Mouse (Mus musculus): Measurements from ENCODE around the gene Cpox.

The Cpox gene

DNA sequence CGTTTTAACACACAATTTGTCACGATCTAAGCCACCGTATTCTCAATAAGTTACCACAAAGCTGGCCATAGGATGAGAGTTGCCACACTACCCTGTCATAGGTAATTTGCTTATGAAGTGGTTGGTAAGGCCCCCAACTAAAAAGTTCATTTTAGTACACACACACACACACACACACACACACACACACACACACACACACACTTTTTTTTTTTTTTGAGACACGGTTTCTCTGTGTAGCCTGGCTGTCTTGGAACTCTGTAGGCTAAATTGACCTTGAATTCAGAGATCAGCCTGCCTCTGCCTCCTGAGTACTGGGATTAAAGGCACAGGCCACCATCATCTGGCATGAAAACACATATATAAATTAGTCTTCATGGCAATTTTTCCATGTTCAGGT is 13.8 kb downstream of the Cpox start:
- Histone ChIP-seq H3K27me3 (ENCODE audit: insufficient read depth, low read length) (no peaks in the 10 kb centered on the region), H3K4me3 (replicated peaks; ENCODE audit: low read length) (no peak overlapping the region), H3K9me3 (ENCODE audit: low read length) (no peaks in the 10 kb centered on the region), H3K4me1 (replicated peaks; ENCODE audit: low read depth, low read length) (no peaks in the 10 kb centered on the region), H3K36me3 (ENCODE audit: insufficient read depth, low read length) (peaks cover 9% of the 10 kb centered on the region; the same call in 1 of the 2 replicates)
- TF ChIP-seq NANOG (IDR thresholded peaks at IDR 0.05; ENCODE audit: borderline replicate concordance, low read length) (no peak), CTCF (conservative IDR thresholded peaks at IDR 0.05; ENCODE audit: low read length) (no peak), POU5F1 (IDR thresholded peaks at IDR 0.05; ENCODE audit: borderline replicate concordance, low read length) (no peak)

DNA sequence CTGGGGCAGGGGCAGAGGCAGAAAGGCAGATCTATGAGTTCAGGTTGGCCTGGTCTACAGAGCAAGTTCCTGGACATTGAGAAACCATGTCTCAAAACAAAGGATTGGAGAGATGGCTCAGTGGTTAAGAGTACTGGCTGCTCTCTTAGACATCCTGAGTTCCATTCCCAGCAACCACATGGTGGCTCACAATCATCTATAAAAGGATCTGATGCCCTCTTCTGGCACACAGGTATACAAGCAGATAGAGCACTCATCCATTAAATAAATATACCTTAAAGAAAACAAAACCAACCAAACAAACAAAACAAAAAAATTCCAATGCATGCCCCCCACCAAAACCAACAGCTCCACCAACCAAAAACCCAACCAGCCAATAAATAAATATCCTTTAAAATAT is 14.4 kb downstream of the Cpox start:
- H3K9me3 ChIP-seq (ENCODE audit: low read length) = no peaks in the 10 kb centered on the region
- H3K4me3 ChIP-seq (replicated peaks; ENCODE audit: low read length) = no peak overlapping the region
- TF ChIP-seq POU5F1 (IDR thresholded peaks at IDR 0.05; ENCODE audit: borderline replicate concordance, low read length) (no peak), CTCF (conservative IDR thresholded peaks at IDR 0.05; ENCODE audit: low read length) (0 out of 2 replicates have a peak, but pooled peaks have one; percentile 10)
- no peaks in the 10 kb centered on the region for H3K4me1 ChIP-seq (replicated peaks; ENCODE audit: low read depth, low read length)
- no peaks in the 10 kb centered on the region for H3K27me3 ChIP-seq (ENCODE audit: insufficient read depth, low read length)
- peaks cover 9% of the 10 kb centered on the region; the same call in 1 of the 2 replicates for H3K36me3 ChIP-seq (ENCODE audit: insufficient read depth, low read length)

DNA sequence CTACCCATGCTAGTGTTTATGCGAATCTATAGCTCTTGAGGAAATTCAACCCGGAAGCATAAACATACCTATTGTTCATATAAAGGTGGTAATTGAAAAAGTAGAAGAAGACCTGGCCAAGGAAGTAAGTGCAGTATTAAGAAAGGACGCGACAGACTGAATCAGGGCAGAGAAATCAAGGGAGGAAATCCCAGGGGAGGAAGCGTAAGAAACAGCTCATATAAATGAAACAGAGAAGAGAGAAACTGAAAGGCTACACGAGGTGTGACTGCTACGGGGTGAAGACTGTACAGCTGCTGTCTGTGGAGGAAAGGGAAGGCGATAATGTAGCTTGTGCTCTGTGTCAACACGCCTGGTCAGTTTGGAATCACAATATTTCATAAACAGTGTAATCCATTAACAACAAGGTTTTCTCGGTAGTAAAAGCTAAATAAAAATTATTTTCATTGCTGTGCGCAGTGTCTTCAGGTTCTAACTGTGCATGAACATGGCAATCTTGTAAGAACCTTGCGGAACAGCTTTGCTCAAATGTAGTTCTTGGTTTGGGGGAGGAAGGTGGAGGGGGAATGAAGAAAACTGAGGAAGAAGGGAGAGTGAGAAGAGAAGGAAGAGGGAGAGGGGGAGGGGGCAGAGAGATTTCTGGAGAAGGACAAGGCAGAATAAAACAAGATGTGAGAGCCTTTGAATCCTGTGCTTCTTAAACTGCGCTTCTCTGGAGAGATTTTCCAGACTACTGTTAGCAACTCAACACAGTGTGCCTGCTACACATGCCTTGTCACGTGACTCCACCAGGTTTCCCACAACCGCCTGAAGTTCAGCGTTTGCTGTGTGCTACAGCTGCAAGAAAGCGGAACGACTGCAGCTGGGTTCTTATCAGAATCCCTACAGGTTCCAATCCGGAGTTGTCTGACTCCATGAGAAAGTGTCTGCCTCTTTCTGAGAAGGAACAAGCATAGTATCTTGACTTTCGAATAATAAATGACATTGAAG is 15.8 kb downstream of the Cpox start:
- Histone ChIP-seq H3K27me3 (ENCODE audit: insufficient read depth, low read length) (no peaks in the 10 kb centered on the region), H3K4me3 (replicated peaks; ENCODE audit: low read length) (no peak overlapping the region), H3K36me3 (ENCODE audit: insufficient read depth, low read length) (peaks cover 5% of the 10 kb centered on the region; the same call in 1 of the 2 replicates), H3K9me3 (ENCODE audit: low read length) (no peaks in the 10 kb centered on the region), H3K4me1 (replicated peaks; ENCODE audit: low read depth, low read length) (no peaks in the 10 kb centered on the region)
- TF ChIP-seq CTCF (conservative IDR thresholded peaks at IDR 0.05; ENCODE audit: low read length) (no peak), NANOG (IDR thresholded peaks at IDR 0.05; ENCODE audit: borderline replicate concordance, low read length) (no peak), POU5F1 (IDR thresholded peaks at IDR 0.05; ENCODE audit: borderline replicate concordance, low read length) (no peak)

DNA sequence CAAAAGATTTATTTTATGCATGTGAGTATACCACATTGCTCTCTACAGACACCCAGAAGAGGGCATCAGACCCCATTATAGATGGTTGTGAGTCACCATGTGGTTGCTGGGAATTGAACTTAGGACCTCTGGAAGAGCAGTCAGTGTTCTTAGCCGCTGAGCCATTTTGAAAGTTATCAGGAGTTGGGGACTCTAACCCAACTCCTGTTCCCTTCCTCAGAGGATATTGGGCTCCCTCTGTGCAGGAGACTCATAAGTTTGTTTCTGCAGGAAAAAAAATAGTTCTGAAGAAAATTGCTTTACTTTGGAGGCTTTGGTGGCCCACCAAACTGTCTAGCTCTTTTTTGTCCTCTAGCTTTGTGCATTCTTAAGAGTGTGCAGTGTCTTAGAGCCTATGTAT is 18.4 kb downstream of the Cpox start:
- no peaks in the 10 kb centered on the region for H3K4me1 ChIP-seq (replicated peaks; ENCODE audit: low read depth, low read length)
- H3K36me3 ChIP-seq (ENCODE audit: insufficient read depth, low read length) = no peaks in the 10 kb centered on the region
- H3K27me3 ChIP-seq (ENCODE audit: insufficient read depth, low read length) = no peaks in the 10 kb centered on the region
- TF ChIP-seq POU5F1 (IDR thresholded peaks at IDR 0.05; ENCODE audit: borderline replicate concordance, low read length) (no peak), CTCF (conservative IDR thresholded peaks at IDR 0.05; ENCODE audit: low read length) (no peak), NANOG (IDR thresholded peaks at IDR 0.05; ENCODE audit: borderline replicate concordance, low read length) (no peak)
- H3K4me3 ChIP-seq (replicated peaks; ENCODE audit: low read length) = no peak overlapping the region
- no peaks in the 10 kb centered on the region for H3K9me3 ChIP-seq (ENCODE audit: low read length)

- H3K4me3 ChIP-seq (replicated peaks; ENCODE audit: low read length) = no peak overlapping the region
- no peaks in the 10 kb centered on the region for H3K9me3 ChIP-seq (ENCODE audit: low read length)
- H3K27me3 ChIP-seq (ENCODE audit: insufficient read depth, low read length) = no peaks in the 10 kb centered on the region
- no peaks in the 10 kb centered on the region for H3K4me1 ChIP-seq (replicated peaks; ENCODE audit: low read depth, low read length)
- H3K36me3 ChIP-seq (ENCODE audit: insufficient read depth, low read length) = no peaks in the 10 kb centered on the region
- TF ChIP-seq NANOG (IDR thresholded peaks at IDR 0.05; ENCODE audit: borderline replicate concordance, low read length) = no peak
- TF ChIP-seq POU5F1 (IDR thresholded peaks at IDR 0.05; ENCODE audit: borderline replicate concordance, low read length) = no peak
- TF ChIP-seq CTCF (conservative IDR thresholded peaks at IDR 0.05; ENCODE audit: low read length) = no peak
These were observed 19.6 kb downstream of the Cpox start for GRCm38 (mm10) chr16:58689555-58690169.

DNA sequence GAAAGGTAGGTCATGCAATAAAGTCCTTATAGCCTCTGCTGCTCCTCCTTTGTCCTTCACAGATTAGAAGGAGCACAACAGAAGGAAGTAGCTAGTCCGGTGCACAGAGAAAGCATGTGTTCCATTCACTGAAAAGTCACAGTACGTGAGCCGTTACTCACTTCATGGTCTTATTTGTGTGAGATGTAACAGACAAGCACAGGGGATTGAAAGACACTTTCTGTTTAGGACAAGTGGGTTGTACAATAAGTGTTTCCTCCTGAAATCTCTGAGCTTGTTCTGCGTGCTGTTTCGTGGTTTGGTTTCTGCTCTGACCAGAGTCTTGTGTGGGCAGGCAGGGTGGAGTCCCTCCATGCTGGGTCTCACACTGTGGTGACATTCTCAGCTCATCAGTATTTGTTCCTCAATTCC is 20.2 kb downstream of the Cpox start:
- H3K36me3 ChIP-seq (ENCODE audit: insufficient read depth, low read length) = no peaks in the 10 kb centered on the region
- H3K9me3 ChIP-seq (ENCODE audit: low read length) = no peaks in the 10 kb centered on the region
- TF ChIP-seq CTCF (conservative IDR thresholded peaks at IDR 0.05; ENCODE audit: low read length) (no peak), POU5F1 (IDR thresholded peaks at IDR 0.05; ENCODE audit: borderline replicate concordance, low read length) (no peak), NANOG (IDR thresholded peaks at IDR 0.05; ENCODE audit: borderline replicate concordance, low read length) (no peak)
- H3K27me3 ChIP-seq (ENCODE audit: insufficient read depth, low read length) = no peaks in the 10 kb centered on the region
- no peak overlapping the region for H3K4me3 ChIP-seq (replicated peaks; ENCODE audit: low read length)
- no peaks in the 10 kb centered on the region for H3K4me1 ChIP-seq (replicated peaks; ENCODE audit: low read depth, low read length)

DNA sequence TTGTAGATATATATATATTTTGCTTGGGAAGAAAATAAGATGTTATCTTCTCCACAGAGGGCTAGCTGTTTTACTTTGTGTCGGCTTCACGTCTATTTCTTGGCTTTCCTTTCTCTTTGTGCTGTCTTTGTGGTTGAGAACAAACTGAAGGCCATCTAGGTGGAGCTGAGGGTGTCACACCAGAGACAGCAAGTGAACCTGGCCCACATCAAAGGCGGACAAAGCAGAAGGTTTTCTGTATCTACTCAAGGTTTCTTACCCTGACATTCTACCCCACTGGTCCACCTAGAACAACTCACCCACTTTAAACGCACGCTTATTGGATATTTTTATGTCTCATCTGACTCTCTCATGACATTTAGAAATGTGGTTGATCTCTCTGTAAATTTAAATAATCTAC is 24.0 kb downstream of the Cpox start:
- H3K4me1 ChIP-seq (replicated peaks; ENCODE audit: low read depth, low read length) = no peaks in the 10 kb centered on the region
- no peaks in the 10 kb centered on the region for H3K9me3 ChIP-seq (ENCODE audit: low read length)
- no peak overlapping the region for H3K4me3 ChIP-seq (replicated peaks; ENCODE audit: low read length)
- no peak for TF ChIP-seq NANOG (IDR thresholded peaks at IDR 0.05; ENCODE audit: borderline replicate concordance, low read length)
- no peak for TF ChIP-seq CTCF (conservative IDR thresholded peaks at IDR 0.05; ENCODE audit: low read length)
- no peak for TF ChIP-seq POU5F1 (IDR thresholded peaks at IDR 0.05; ENCODE audit: borderline replicate concordance, low read length)
- no peaks in the 10 kb centered on the region for H3K27me3 ChIP-seq (ENCODE audit: insufficient read depth, low read length)
- no peaks in the 10 kb centered on the region for H3K36me3 ChIP-seq (ENCODE audit: insufficient read depth, low read length)

- Histone ChIP-seq H3K27me3 (ENCODE audit: insufficient read depth, low read length) (no peaks in the 10 kb centered on the region), H3K36me3 (ENCODE audit: insufficient read depth, low read length) (no peaks in the 10 kb centered on the region), H3K9me3 (ENCODE audit: low read length) (no peaks in the 10 kb centered on the region), H3K4me3 (replicated peaks; ENCODE audit: low read length) (no peak overlapping the region), H3K4me1 (replicated peaks; ENCODE audit: low read depth, low read length) (no peaks in the 10 kb centered on the region)
- TF ChIP-seq POU5F1 (IDR thresholded peaks at IDR 0.05; ENCODE audit: borderline replicate concordance, low read length) (no peak), CTCF (conservative IDR thresholded peaks at IDR 0.05; ENCODE audit: low read length) (no peak), NANOG (IDR thresholded peaks at IDR 0.05; ENCODE audit: borderline replicate concordance, low read length) (no peak)
These were observed 26.7 kb downstream of the Cpox start for GRCm38 (mm10) chr16:58696796-58697195.

All from E14TG2a.4 (cell line).